Mouse (Mus musculus): ENCODE results near the gene Hist1h3c. TPM values are rescaled to one million over a fixed set of nuclear protein-coding genes. Genes with fewer than 3 reads are reported as not detected.
"Not testable (repeated sequence)": the region's sequence is repeated elsewhere in the genome, so short reads cannot be mapped to it uniquely, and the experiment has no call there.

Hist1h3c gene
- polyA plus RNA-seq, 1 experiment = 2.3 TPM

GRCm38 (mm10) chr13:23749563-23750121 lies 4.2 kb upstream of the Hist1h3c start:
- H3K4me1 ChIP-seq (ENCODE audit: control insufficient read depth, insufficient read depth, low read length) = peaks cover 7% of the 10 kb centered on the region
- no peaks in the 10 kb centered on the region for H3K36me3 ChIP-seq (ENCODE audit: control insufficient read depth, insufficient read depth, low read length)
- no peak overlapping the region for H3K27ac ChIP-seq (ENCODE audit: control insufficient read depth, insufficient read depth, low read depth, low read length)
- H3K4me3 ChIP-seq (ENCODE audit: control insufficient read depth, low read depth, low read length) = no peak overlapping the region
- TF ChIP-seq POLR2A (IDR thresholded peaks at IDR 0.05; ENCODE audit: control insufficient read depth, low read depth, low read length) (no peak), CTCF (IDR thresholded peaks at IDR 0.05; ENCODE audit: control insufficient read depth, insufficient read depth, insufficient replicate concordance, low read depth, low read length) (no peak)
- no peaks in the 10 kb centered on the region for H3K27me3 ChIP-seq (ENCODE audit: control insufficient read depth, insufficient read depth, low read length)

GRCm38 (mm10) chr13:23747892-23748288 lies 2.5 kb upstream of the Hist1h3c start:
- TF ChIP-seq CTCF (IDR thresholded peaks at IDR 0.05; ENCODE audit: control insufficient read depth, insufficient read depth, insufficient replicate concordance, low read depth, low read length) (no peak), POLR2A (IDR thresholded peaks at IDR 0.05; ENCODE audit: control insufficient read depth, low read depth, low read length) (no peak)
- Histone ChIP-seq H3K36me3 (ENCODE audit: control insufficient read depth, insufficient read depth, low read length) (no peaks in the 10 kb centered on the region), H3K27me3 (ENCODE audit: control insufficient read depth, insufficient read depth, low read length) (no peaks in the 10 kb centered on the region), H3K27ac (ENCODE audit: control insufficient read depth, insufficient read depth, low read depth, low read length) (no peak overlapping the region), H3K4me1 (ENCODE audit: control insufficient read depth, insufficient read depth, low read length) (peaks cover 7% of the 10 kb centered on the region), H3K4me3 (ENCODE audit: control insufficient read depth, low read depth, low read length) (no peak overlapping the region)

GRCm38 (mm10) chr13:23747081-23747891 lies 1.9 kb upstream of the Hist1h3c start:
- H3K27ac ChIP-seq (ENCODE audit: control insufficient read depth, insufficient read depth, low read depth, low read length) = peak overlapping the region; percentile 65; the same call in 1 of the 2 replicates
- H3K4me1 ChIP-seq (ENCODE audit: control insufficient read depth, insufficient read depth, low read length) = peaks cover 6% of the 10 kb centered on the region
- no peaks in the 10 kb centered on the region for H3K36me3 ChIP-seq (ENCODE audit: control insufficient read depth, insufficient read depth, low read length)
- no peaks in the 10 kb centered on the region for H3K27me3 ChIP-seq (ENCODE audit: control insufficient read depth, insufficient read depth, low read length)
- H3K4me3 ChIP-seq (ENCODE audit: control insufficient read depth, low read depth, low read length) = no peak overlapping the region
- TF ChIP-seq POLR2A (IDR thresholded peaks at IDR 0.05; ENCODE audit: control insufficient read depth, low read depth, low read length) = no peak

- H3K4me3 ChIP-seq (ENCODE audit: control insufficient read depth, low read depth, low read length) = peak within 1 kb of the TSS; percentile 37
- H3K36me3 ChIP-seq (ENCODE audit: control insufficient read depth, insufficient read depth, low read length); H3K27me3 ChIP-seq (ENCODE audit: control insufficient read depth, insufficient read depth, low read length): not testable (repeated sequence)
These were observed 1.0 kb upstream of the Hist1h3c start, which contains the start of gene Hist1h2bb for GRCm38 (mm10) chr13:23746201-23747080. TSS of gene Hist1h2bb (plus strand) at chr13:23746734.

DNA sequence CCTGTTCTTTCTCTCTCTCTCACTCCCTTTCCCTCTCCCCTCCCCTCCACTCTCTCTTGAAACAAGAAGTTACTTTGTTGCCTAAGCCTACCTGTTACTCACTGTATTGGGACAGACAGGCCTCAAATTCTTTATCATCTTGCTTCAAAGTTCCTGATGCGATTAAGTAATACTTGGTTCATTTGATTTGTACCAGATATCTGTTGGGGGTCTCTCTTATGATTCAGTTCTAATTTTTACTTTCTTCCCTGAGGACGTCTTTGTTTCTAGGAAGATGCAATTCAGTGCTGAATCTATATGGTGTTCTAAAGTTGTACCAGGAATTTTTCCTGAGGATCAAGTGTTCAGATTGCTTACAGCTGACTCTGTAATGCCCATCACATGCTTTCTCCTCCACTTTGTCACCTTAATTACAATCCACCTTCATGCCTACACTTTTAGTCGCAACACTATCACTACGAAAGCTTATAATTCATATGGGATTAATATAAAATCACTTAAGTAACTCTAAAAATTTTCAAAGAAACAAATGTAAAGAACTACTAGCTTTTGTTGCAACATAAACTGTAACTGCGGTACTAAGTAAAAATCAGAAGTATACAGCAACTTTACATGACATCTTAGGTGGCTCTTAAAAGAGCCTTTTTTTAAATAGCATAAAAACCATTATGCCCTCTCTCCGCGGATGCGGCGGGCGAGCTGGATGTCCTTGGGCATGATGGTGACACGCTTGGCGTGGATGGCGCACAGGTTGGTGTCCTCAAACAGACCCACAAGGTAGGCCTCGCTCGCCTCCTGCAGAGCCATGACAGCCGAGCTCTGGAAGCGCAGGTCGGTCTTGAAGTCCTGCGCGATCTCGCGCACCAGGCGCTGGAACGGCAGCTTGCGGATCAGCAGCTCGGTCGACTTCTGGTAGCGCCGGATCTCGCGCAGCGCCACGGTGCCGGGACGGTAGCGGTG lies 701 bp downstream of the Hist1h3c start:
- no peak for TF ChIP-seq POLR2A (IDR thresholded peaks at IDR 0.05; ENCODE audit: control insufficient read depth, low read depth, low read length)
- TF ChIP-seq CTCF (IDR thresholded peaks at IDR 0.05; ENCODE audit: control insufficient read depth, insufficient read depth, insufficient replicate concordance, low read depth, low read length) = no peak
- no peaks in the 10 kb centered on the region for H3K27me3 ChIP-seq (ENCODE audit: control insufficient read depth, insufficient read depth, low read length)
- H3K36me3 ChIP-seq (ENCODE audit: control insufficient read depth, insufficient read depth, low read length) = no peaks in the 10 kb centered on the region
- peaks cover 6% of the 10 kb centered on the region for H3K4me1 ChIP-seq (ENCODE audit: control insufficient read depth, insufficient read depth, low read length)
- no peak overlapping the region; the same call in 1 of the 2 replicates for H3K27ac ChIP-seq (ENCODE audit: control insufficient read depth, insufficient read depth, low read depth, low read length)
- peak overlapping the region; percentile 27; the same call in 1 of the 2 replicates for H3K4me3 ChIP-seq (ENCODE audit: control insufficient read depth, low read depth, low read length)

More at GRCm38 (mm10) chr13:23746201-23747080, 1.0 kb upstream of the Hist1h3c start, which contains the start of gene Hist1h2bb:
- peak within 1 kb of the TSS; percentile 65 for H3K27ac ChIP-seq (ENCODE audit: control insufficient read depth, insufficient read depth, low read depth, low read length)
- not testable (repeated sequence) for H3K4me1 ChIP-seq (ENCODE audit: control insufficient read depth, insufficient read depth, low read length)

DNA sequence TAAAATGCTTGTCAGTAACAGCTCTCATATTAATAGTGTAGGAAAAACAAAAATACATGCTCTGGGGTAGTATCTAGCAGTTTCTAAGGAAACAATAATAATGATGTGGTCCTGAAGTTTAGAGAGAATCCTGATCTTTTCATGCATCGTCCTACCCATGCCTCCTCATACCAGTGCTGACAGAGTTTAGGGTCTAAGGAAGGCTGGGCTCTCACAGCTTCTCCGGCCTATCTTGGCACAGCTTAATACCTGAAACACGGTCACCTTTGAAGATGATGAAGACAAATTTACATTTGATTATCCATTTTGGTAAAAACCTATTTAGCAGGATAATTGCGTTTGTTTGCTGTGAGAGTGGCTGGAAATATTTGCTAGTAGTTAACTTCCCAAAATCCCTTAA lies 1.4 kb downstream of the Hist1h3c start:
- H3K27me3 ChIP-seq (ENCODE audit: control insufficient read depth, insufficient read depth, low read length) = no peaks in the 10 kb centered on the region
- H3K27ac ChIP-seq (ENCODE audit: control insufficient read depth, insufficient read depth, low read depth, low read length) = no peak overlapping the region
- no peaks in the 10 kb centered on the region for H3K36me3 ChIP-seq (ENCODE audit: control insufficient read depth, insufficient read depth, low read length)
- TF ChIP-seq CTCF (IDR thresholded peaks at IDR 0.05; ENCODE audit: control insufficient read depth, insufficient read depth, insufficient replicate concordance, low read depth, low read length) = no peak
- TF ChIP-seq POLR2A (IDR thresholded peaks at IDR 0.05; ENCODE audit: control insufficient read depth, low read depth, low read length) = no peak
- H3K4me3 ChIP-seq (ENCODE audit: control insufficient read depth, low read depth, low read length) = no peak overlapping the region
- peaks cover 9% of the 10 kb centered on the region for H3K4me1 ChIP-seq (ENCODE audit: control insufficient read depth, insufficient read depth, low read length)

Measured in testis, adult 2 months (tissue).